Comparison of ENCODE assay signal across 24 mouse cellular contexts in genomic region chr6:56919330-56920044, GRCm38 (mm10). TPM values are rescaled to one million over a fixed set of nuclear protein-coding genes. Genes with fewer than 3 reads are reported as not detected.
DNase-seq lines count a peak whose midpoint lies in the region; ATAC-seq and TF ChIP-seq lines count a peak whose summit lies in the region.
"Had no signal": no experiment of that assay in that cellular context is flagged by ENCODE, and none has a peak within 500 bp of the region (broad histone marks: within the 10 kb centered on the region; RNA-seq: fewer than 3 reads in every experiment).

No protein-coding gene starts in this region.

- no peaks in the 10 kb centered on the region for H3K27me3 ChIP-seq in heart, embryonic 11.5 days (ENCODE audit: control insufficient read depth, insufficient read depth, low read length)
- no peaks in the 10 kb centered on the region for H3K27me3 ChIP-seq in kidney, postnatal 0 days (ENCODE audit: insufficient read depth, low read length)
- no peaks in the 10 kb centered on the region for H3K27me3 ChIP-seq in liver, adult 2 months (ENCODE audit: control insufficient read depth, insufficient read depth, low read length)
- no peaks in the 10 kb centered on the region for H3K27me3 ChIP-seq in small intestine, adult 2 months (ENCODE audit: control insufficient read depth, insufficient read depth, low read length)
- no peaks in the 10 kb centered on the region for H3K27me3 ChIP-seq in forebrain, embryonic 15.5 days
- H3K27me3 ChIP-seq: embryonic facial prominence, embryonic 13.5 days had no signal

- peaks cover 34% of the 10 kb centered on the region for H3K79me2 ChIP-seq in liver, adult 2 months (ENCODE audit: control insufficient read depth, insufficient read depth, low read length)

- H3K9ac ChIP-seq in heart, embryonic 11.5 days (ENCODE audit: low read depth, low read length): no peak overlapping the region; the same call in 1 of the 2 replicates
- H3K9ac ChIP-seq in kidney, postnatal 0 days (ENCODE audit: low read depth, low read length): no peak overlapping the region
- H3K9ac ChIP-seq in liver, adult 2 months (ENCODE audit: low read depth, low read length): peak overlapping the region; percentile 48
- no peak overlapping the region for H3K9ac ChIP-seq in forebrain, embryonic 15.5 days (replicated peaks)
- H3K9ac ChIP-seq: embryonic facial prominence, embryonic 13.5 days; hindbrain, embryonic 14.5 days had no signal

- H3K4me1 ChIP-seq in heart, embryonic 11.5 days (ENCODE audit: control insufficient read depth, insufficient read depth, low read length): peaks cover 33% of the 10 kb centered on the region
- peaks cover 13% of the 10 kb centered on the region; the same call in 1 of the 2 replicates for H3K4me1 ChIP-seq in kidney, postnatal 0 days (replicated peaks; ENCODE audit: insufficient read depth, low read length)
- peaks cover 32% of the 10 kb centered on the region for H3K4me1 ChIP-seq in liver, adult 2 months (ENCODE audit: control insufficient read depth, insufficient read depth, low read length)
- H3K4me1 ChIP-seq in small intestine, adult 2 months (ENCODE audit: control insufficient read depth, insufficient read depth, insufficient read length, low read length): peaks cover 23% of the 10 kb centered on the region
- peaks cover 21% of the 10 kb centered on the region for H3K4me1 ChIP-seq in forebrain, embryonic 15.5 days

- no peak for TF ChIP-seq POLR2A in liver, adult 2 months (IDR thresholded peaks at IDR 0.05; ENCODE audit: extremely low read depth, insufficient read depth, low read length)
- no peak for TF ChIP-seq POLR2A in small intestine, adult 2 months (IDR thresholded peaks at IDR 0.05; ENCODE audit: low read depth, low read length)

- H3K4me2 ChIP-seq in heart, embryonic 11.5 days: peak overlapping the region; percentile 67
- no peak overlapping the region for H3K4me2 ChIP-seq in kidney, postnatal 0 days (ENCODE audit: low read length)
- no peak overlapping the region for H3K4me2 ChIP-seq in forebrain, embryonic 15.5 days (replicated peaks)
- H3K4me2 ChIP-seq: embryonic facial prominence, embryonic 13.5 days; hindbrain, embryonic 14.5 days; midbrain, embryonic 11.5 days had no signal

- no peak for DNase-seq in heart, postnatal 10 days
- DNase-seq in kidney, postnatal 0 days (ENCODE audit: low spot score): no peak
- DNase-seq in kidney, postnatal 14 days: no peak
- DNase-seq in liver, adult 2 months (ENCODE audit: extremely low read depth, low read depth, low spot score): peak; percentile 90
- no peak for DNase-seq in left cerebral cortex, adult 9 months (ENCODE audit: low spot score in 2 of 2)
- DNase-seq: adrenal gland, adult 8-10 months; B cell, adult 2 months; cerebellum, adult 2 months; heart, adult 2 months; kidney, adult 18-20 months; lung, postnatal 14 days; right cerebral cortex, adult 18-20 months had no signal

- intact Hi-C loops in heart, postnatal 10 days (cut with DNase I): loop anchor here (5.0 to 10.0 kb wide), 3 partner anchors 122 to 655 kb away; partner anchors contain the start of genes Kbtbd2 and Ppm1k

- H3K36me3 ChIP-seq in heart, embryonic 11.5 days (ENCODE audit: control insufficient read depth, insufficient read depth, low read length): no peaks in the 10 kb centered on the region
- H3K36me3 ChIP-seq in kidney, postnatal 0 days (ENCODE audit: insufficient read depth, low read length): no peaks in the 10 kb centered on the region
- H3K36me3 ChIP-seq in liver, adult 2 months (ENCODE audit: control insufficient read depth, insufficient read depth, low read length): no peaks in the 10 kb centered on the region
- H3K36me3 ChIP-seq in small intestine, adult 2 months (ENCODE audit: control insufficient read depth, insufficient read depth, low read length): no peaks in the 10 kb centered on the region
- H3K36me3 ChIP-seq in forebrain, embryonic 15.5 days: no peaks in the 10 kb centered on the region
- H3K36me3 ChIP-seq: embryonic facial prominence, embryonic 13.5 days had no signal

- peak overlapping the region; percentile 80; the same call in 1 of the 2 replicates for H3K27ac ChIP-seq in heart, embryonic 11.5 days (ENCODE audit: low read depth, low read length)
- 0 out of 2 replicates have a peak overlapping the region, but pooled peaks have one; percentile 47 for H3K27ac ChIP-seq in kidney, postnatal 0 days
- H3K27ac ChIP-seq in liver, adult 2 months (replicated peaks; ENCODE audit: insufficient read depth, low read depth, low read length): peak overlapping the region; percentile 98
- H3K27ac ChIP-seq in small intestine, adult 2 months (ENCODE audit: insufficient read depth, low read depth, low read length): peak overlapping the region; percentile 70; the same call in 1 of the 2 replicates
- H3K27ac ChIP-seq in forebrain, embryonic 15.5 days (replicated peaks): no peak overlapping the region
- H3K27ac ChIP-seq: embryonic facial prominence, embryonic 13.5 days; heart, adult 2 months; hindbrain, embryonic 14.5 days had no signal

- no peak for ATAC-seq in heart, embryonic 11.5 days (replicated peaks; ENCODE audit: insufficient number of reproducible peaks, low FRiP score, low TSS enrichment)
- no peak for ATAC-seq in kidney, postnatal 0 days (replicated peaks; ENCODE audit: low FRiP score, low read depth)
- no peak for ATAC-seq in forebrain, embryonic 15.5 days (replicated peaks)

- 51% methylated on average over 7 of the region's 7 CpGs for WGBS in heart, embryonic 11.5 days (ENCODE audit: insufficient replicate concordance)
- 83% methylated on average over 7 of the region's 7 CpGs for WGBS in kidney, postnatal 0 days
- WGBS in liver, adult 2 months: 20% methylated on average over 7 of the region's 7 CpGs
- 33% methylated on average over 7 of the region's 7 CpGs for WGBS in small intestine, adult 2 months
- WGBS in forebrain, embryonic 15.5 days: 89% methylated on average over 7 of the region's 7 CpGs

- no peak for TF ChIP-seq CTCF in kidney, postnatal 0 days (IDR thresholded peaks at IDR 0.05; ENCODE audit: low read depth)
- TF ChIP-seq CTCF in liver, adult 2 months (IDR thresholded peaks at IDR 0.05; ENCODE audit: low read depth, low read length): no peak
- TF ChIP-seq CTCF in small intestine, adult 2 months (IDR thresholded peaks at IDR 0.05; ENCODE audit: extremely low read depth, insufficient read length, insufficient replicate concordance, low read depth, low read length): no peak

- peak overlapping the region; percentile 24 for H3K4me3 ChIP-seq in heart, embryonic 11.5 days (ENCODE audit: low read depth, low read length)
- no peak overlapping the region for H3K4me3 ChIP-seq in kidney, postnatal 0 days (replicated peaks; ENCODE audit: low read depth, low read length)
- no peak overlapping the region for H3K4me3 ChIP-seq in liver, adult 2 months (ENCODE audit: insufficient read depth, low read depth, low read length)
- no peak overlapping the region for H3K4me3 ChIP-seq in small intestine, adult 2 months (ENCODE audit: low read depth, low read length)
- H3K4me3 ChIP-seq in forebrain, embryonic 15.5 days: no peak overlapping the region
- H3K4me3 ChIP-seq: embryonic facial prominence, embryonic 13.5 days; heart, adult 2 months had no signal

- H3K9me3 ChIP-seq in heart, embryonic 11.5 days (replicated peaks; ENCODE audit: control insufficient read depth, low read length): no peaks in the 10 kb centered on the region
- H3K9me3 ChIP-seq in kidney, postnatal 0 days (replicated peaks; ENCODE audit: low read length): no peaks in the 10 kb centered on the region
- H3K9me3 ChIP-seq in forebrain, embryonic 15.5 days: no peaks in the 10 kb centered on the region
- H3K9me3 ChIP-seq: embryonic facial prominence, embryonic 13.5 days had no signal

RNA-seq across cellular contexts. Expression of gene Nt5c3, which starts 4.2 kb away (rescaled TPM):
- 79.1 and 82.5 TPM in 2 replicates for polyA plus RNA-seq in heart, embryonic 11.5 days (2014; fragmentation: Nextera tagmentation; extraction: Ambion mirVana)
- total RNA-seq in heart, postnatal 10 days (2021): 10 to 100 TPM; 55.7 to 70.7 TPM
- 82.4 and 85.9 TPM in 2 replicates for polyA plus RNA-seq in kidney, postnatal 0 days (2015; fragmentation: Nextera tagmentation; extraction: Ambion mirVana)
- 40.3 and 42.9 TPM in 2 replicates for total RNA-seq in liver, adult 2 months (2014; rRNA removed)
- 6.2 and 12.6 TPM in 2 replicates for polyA plus RNA-seq in liver, adult 2 months (2012; rRNA removed)
- 2.3 and 3.6 TPM in 2 replicates for polyA plus RNA-seq in small intestine, adult 2 months (2012; rRNA removed)
- 150 and 159 TPM in 2 replicates for polyA plus RNA-seq in forebrain, embryonic 15.5 days (2015; fragmentation: Nextera tagmentation; extraction: Ambion mirVana)

RNA-seq across cellular contexts. Expression of gene Vmn1r4, which starts 4.3 kb away (rescaled TPM):
- 0.20 and 0.21 TPM in 2 replicates for polyA plus RNA-seq in heart, embryonic 11.5 days (2014; fragmentation: Nextera tagmentation; extraction: Ambion mirVana)
- total RNA-seq in heart, postnatal 10 days (2021): under 1 TPM in 1 of 2 experiments, not detected in 1; 0.17 TPM
- 0.28 and 0.62 TPM in 2 replicates for polyA plus RNA-seq in kidney, postnatal 0 days (2015; fragmentation: Nextera tagmentation; extraction: Ambion mirVana)
- total RNA-seq in liver, adult 2 months (2014; rRNA removed): 0.65 and 0.81 TPM in 2 replicates
- 0.06 TPM in 1 of 2 replicates, not detected in the other for polyA plus RNA-seq in liver, adult 2 months (2012; rRNA removed)
- not detected in 2 replicates for polyA plus RNA-seq in small intestine, adult 2 months (2012; rRNA removed)
- 0.29 and 0.43 TPM in 2 replicates for polyA plus RNA-seq in forebrain, embryonic 15.5 days (2015; fragmentation: Nextera tagmentation; extraction: Ambion mirVana)

RNA-seq across cellular contexts. Expression of gene Vmn1r5, which starts 50.6 kb away (rescaled TPM):
- not detected in 2 replicates for polyA plus RNA-seq in heart, embryonic 11.5 days (2014; fragmentation: Nextera tagmentation; extraction: Ambion mirVana)
- total RNA-seq in heart, postnatal 10 days (2021): not detected
- polyA plus RNA-seq in kidney, postnatal 0 days (2015; fragmentation: Nextera tagmentation; extraction: Ambion mirVana): not detected in 2 replicates
- total RNA-seq in liver, adult 2 months (2014; rRNA removed): 0.09 and 0.13 TPM in 2 replicates
- not detected in 2 replicates for polyA plus RNA-seq in liver, adult 2 months (2012; rRNA removed)
- not detected in 2 replicates for polyA plus RNA-seq in small intestine, adult 2 months (2012; rRNA removed)
- polyA plus RNA-seq in forebrain, embryonic 15.5 days (2015; fragmentation: Nextera tagmentation; extraction: Ambion mirVana): not detected in 2 replicates
- total RNA-seq: adrenal gland, adult 8-10 months; common myeloid progenitor, adult 5-6 weeks; heart, adult 2 months; layer of hippocampus, adult 8-10 months; left cerebral cortex, adult 8-10 months; neutrophil, adult 5-6 weeks had no signal
- polyA plus RNA-seq: cerebellum, adult 2 months; embryonic facial prominence, embryonic 13.5 days; forebrain, embryonic 11.5 days; heart, adult 2 months; hindbrain, embryonic 14.5 days; limb, embryonic 14.5 days; midbrain, embryonic 11.5 days had no signal
